Mouse (Mus musculus) right cerebral cortex, adult 2 months (tissue): Measurements from ENCODE around the gene Sstr2.
"Not testable (repeated sequence)": the region's sequence is repeated elsewhere in the genome, so short reads cannot be mapped to it uniquely, and the experiment has no call there.

Source experiments
- DNase-seq, 2 experiments: peaks; one replicate each; pipeline ENCODE4 v3.0.0; 2021 to 2022; ENCODE audit warnings: low spot score in 2 of 2

Gene Sstr2

GRCm38 (mm10) chr11:113656511-113656932, 37.4 kb downstream of the Sstr2 start:
- no peak for DNase-seq

GRCm38 (mm10) chr11:113657221-113657620, 38.1 kb downstream of the Sstr2 start:
- DNase-seq: no peak

- no peak for DNase-seq
These were observed 39.2 kb downstream of the Sstr2 start for GRCm38 (mm10) chr11:113658319-113658718.

- no peak for DNase-seq
These were observed 39.6 kb downstream of the Sstr2 start for GRCm38 (mm10) chr11:113658763-113659162.

GRCm38 (mm10) chr11:113660213-113660612, 41.1 kb downstream of the Sstr2 start:
- DNase-seq: not testable (repeated sequence)

- DNase-seq: no peak
These were observed 41.8 kb downstream of the Sstr2 start for GRCm38 (mm10) chr11:113660940-113661339.

GRCm38 (mm10) chr11:113661835-113662351, 42.8 kb downstream of the Sstr2 start:
- DNase-seq: no peak

- no peak for DNase-seq
These were observed 45.1 kb downstream of the Sstr2 start for GRCm38 (mm10) chr11:113664279-113664678.

GRCm38 (mm10) chr11:113666205-113666604, 47.1 kb downstream of the Sstr2 start:
- no peak for DNase-seq

- DNase-seq: no peak
These were observed 47.5 kb downstream of the Sstr2 start for GRCm38 (mm10) chr11:113666648-113667047.

- no peak for DNase-seq
These were observed 48.0 kb downstream of the Sstr2 start for GRCm38 (mm10) chr11:113667122-113667521.

GRCm38 (mm10) chr11:113667704-113668103, 48.6 kb downstream of the Sstr2 start:
- DNase-seq: no peak

GRCm38 (mm10) chr11:113668857-113669256, 49.7 kb downstream of the Sstr2 start:
- no peak for DNase-seq

GRCm38 (mm10) chr11:113669711-113670110, 50.6 kb downstream of the Sstr2 start:
- no peak for DNase-seq

- DNase-seq: no peak
These were observed 54.5 kb downstream of the Sstr2 start for GRCm38 (mm10) chr11:113673614-113674013.

GRCm38 (mm10) chr11:113674595-113674994, 55.5 kb downstream of the Sstr2 start:
- DNase-seq: no peak
